Mouse (Mus musculus) thymus, adult 2 months (tissue): ENCODE results near the gene Mfap1b. TPM values are rescaled to one million over a fixed set of nuclear protein-coding genes. Genes with fewer than 3 reads are reported as not detected.
"Not testable (repeated sequence)": the region's sequence is repeated elsewhere in the genome, so short reads cannot be mapped to it uniquely, and the experiment has no call there.

Experiments
- DNase-seq: peaks from one replicate; pipeline ENCODE4 v3.0.0; 2021
- H3K27ac ChIP-seq: fragments of 200-500 bp; 2 replicates; pipeline ENCODE4 v1.5.1; 2012; ENCODE audit warnings: low read length, control low read depth; ENCODE audit not compliant: control insufficient read depth, insufficient read depth
- H3K27me3 ChIP-seq: fragments of 200-500 bp; 2 replicates; pipeline ENCODE4 v1.6.1; 2012; ENCODE audit warnings: mild to moderate bottlenecking, low read length, moderate library complexity, mixed read lengths; ENCODE audit not compliant: control insufficient read depth, insufficient read depth
- H3K36me3 ChIP-seq: fragments of 200-500 bp; 2 replicates; pipeline ENCODE4 v1.6.1; 2012; ENCODE audit warnings: mild to moderate bottlenecking, low read length, moderate library complexity; ENCODE audit not compliant: control insufficient read depth, insufficient read depth
- H3K4me1 ChIP-seq: fragments of 200-500 bp; replicated peaks from 2 replicates; pipeline ENCODE4 v1.6.1; 2012; ENCODE audit warnings: low read length; ENCODE audit not compliant: control insufficient read depth, insufficient read depth
- H3K4me3 ChIP-seq: fragments of 200-500 bp; 2 replicates; pipeline ENCODE4 v1.5.1; 2012; ENCODE audit warnings: mild to moderate bottlenecking, low read length, control low read depth, moderate library complexity; ENCODE audit not compliant: control insufficient read depth, insufficient read depth
- CTCF ChIP-seq: fragments of 200-500 bp; IDR thresholded peaks from 2 replicates; pipeline ENCODE4 v1.5.1; 2012; ENCODE audit warnings: mild to moderate bottlenecking, control low read depth, low read length, moderate library complexity, borderline replicate concordance; ENCODE audit not compliant: control insufficient read depth, poor library complexity, insufficient read depth; ENCODE audit errors: extremely low read depth
- POLR2A ChIP-seq: fragments of 200-500 bp; IDR thresholded peaks from 2 replicates; pipeline ENCODE4 v1.6.1; 2012; ENCODE audit warnings: mild to moderate bottlenecking, low read length, control low read depth, moderate library complexity; ENCODE audit not compliant: control insufficient read depth, poor library complexity, insufficient read depth; ENCODE audit errors: extremely low read depth
- WGBS: fragments of 180-500 bp; shearing (Covaris S2); methylation state at CpG from one replicate; pipeline ENCODE4 v1.1.7; 2018; 5-methylcytosine and 5-hydroxymethylcytosine counted together
- polyA plus RNA-seq: library from polyadenylated mRNA; depleted of rRNA; stranded (reverse); fragments of >200 nt; gene quantifications from 2 replicates; pipeline ENCODE4 v1.2.3, GENCODE M21; 2012; rRNA removed

Gene Mfap1b
- polyA plus RNA-seq, result 5.0 and 5.1 TPM in 2 replicates

DNA sequence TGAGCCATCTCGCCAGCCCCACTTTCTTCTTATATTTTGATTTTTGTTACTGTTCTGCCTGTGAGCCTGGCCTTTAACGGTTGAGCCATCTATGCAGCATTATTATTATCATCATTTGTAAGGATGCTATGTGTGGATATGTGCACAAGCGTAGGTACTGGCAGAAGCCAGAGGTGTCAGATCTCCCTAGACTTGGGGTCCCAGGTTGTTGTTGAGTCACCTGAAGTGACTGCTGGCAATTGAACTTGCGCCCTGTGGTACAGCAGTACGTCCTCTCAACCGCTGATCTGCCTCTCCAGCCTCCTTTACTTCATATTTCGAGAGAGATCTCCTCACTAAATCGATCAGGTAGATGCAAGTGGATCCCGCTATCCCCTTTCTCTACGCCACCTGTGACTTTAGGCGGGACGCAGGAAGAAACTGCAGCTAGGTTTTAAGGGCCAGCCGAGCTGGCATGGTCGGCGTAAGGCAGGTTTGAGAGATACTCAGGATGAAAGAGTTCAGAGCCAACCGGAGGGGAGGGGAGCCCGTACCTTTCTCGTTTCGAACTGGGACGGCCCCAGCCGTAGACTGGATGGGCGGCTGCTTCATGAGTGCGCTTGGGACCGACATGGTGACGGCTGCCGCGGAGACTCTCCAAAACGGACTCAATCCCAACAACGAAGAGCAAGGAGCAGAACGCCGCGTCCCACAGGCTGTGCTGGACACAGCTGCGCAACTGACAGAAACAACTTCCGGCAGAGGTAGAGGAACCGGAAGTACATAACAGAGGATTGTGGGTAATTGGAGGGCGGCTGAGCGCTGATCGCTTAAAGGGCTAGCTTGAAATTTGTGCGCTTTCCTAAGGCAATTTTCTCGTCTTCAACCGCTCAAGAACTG, at the start of gene Mfap1b:
Mfap1b (minus strand) TSS at position 767 of the 879 bp plus-strand sequence.
- peak; percentile 77 for DNase-seq
- H3K4me1 ChIP-seq, H3K27ac ChIP-seq, H3K36me3 ChIP-seq, H3K27me3 ChIP-seq: not testable (repeated sequence)
- 5% methylated on average over 41 of the region's 41 CpGs for WGBS
- peak within 1 kb of the TSS; percentile 60 for H3K4me3 ChIP-seq
- TF ChIP-seq POLR2A, result peak; percentile 56; the same call in 1 of the 2 replicates

DNA sequence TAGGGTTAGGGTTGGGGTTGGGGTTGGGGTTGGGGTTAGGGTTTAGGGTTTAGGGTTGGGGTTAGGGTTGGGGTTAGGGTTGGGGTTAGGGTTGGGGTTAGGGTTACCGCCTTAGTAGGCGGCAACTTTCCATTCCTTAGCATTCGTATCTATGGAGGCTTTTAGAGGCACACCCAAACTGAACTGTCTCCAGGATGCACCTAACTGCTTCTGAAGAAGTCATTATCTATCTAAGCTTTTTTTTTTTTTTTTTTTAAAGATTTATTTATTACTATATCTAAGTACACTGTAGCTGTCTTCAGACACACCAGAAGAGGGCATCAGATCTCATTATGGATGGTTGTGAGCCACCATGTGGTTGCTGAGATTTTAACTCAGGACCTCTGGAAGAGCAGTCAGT, 49.0 kb upstream of the Mfap1b start:
- peaks cover 28% of the 10 kb centered on the region for H3K36me3 ChIP-seq
- not testable (repeated sequence) for H3K27me3 ChIP-seq, H3K4me1 ChIP-seq, DNase-seq, H3K4me3 ChIP-seq, H3K27ac ChIP-seq
- 95% methylated on average over 3 of the region's 3 CpGs for WGBS

DNA sequence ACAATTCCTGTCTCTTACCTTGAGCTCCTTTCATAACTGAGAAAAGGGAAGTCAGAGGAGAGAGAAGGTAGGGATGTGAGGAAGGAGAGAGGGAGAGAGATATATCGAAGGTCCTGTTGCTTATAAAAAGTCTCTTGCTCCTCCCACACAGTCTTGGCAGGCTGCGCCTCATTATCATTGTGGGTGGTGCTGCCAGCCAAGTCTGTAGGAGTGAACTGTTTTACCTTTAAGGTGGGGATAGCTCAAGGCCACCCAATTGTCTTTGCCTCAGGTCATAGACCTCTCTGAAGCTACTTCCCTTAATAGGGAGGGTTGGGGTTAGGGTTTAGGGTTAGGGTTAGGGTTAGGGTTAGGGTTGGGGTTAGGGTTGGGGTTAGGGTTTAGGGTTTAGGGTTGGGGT, 48.1 kb upstream of the Mfap1b start:
- Histone ChIP-seq H3K4me3 (no peak overlapping the region), H3K4me1 (no peaks in the 10 kb centered on the region), H3K27ac (no peak overlapping the region), H3K27me3 (no peaks in the 10 kb centered on the region), H3K36me3 (peaks cover 36% of the 10 kb centered on the region)
- 96% methylated on average over 2 of the region's 2 CpGs for WGBS
- no peak for TF ChIP-seq POLR2A
- TF ChIP-seq CTCF, result no peak
- no peak for DNase-seq

DNA sequence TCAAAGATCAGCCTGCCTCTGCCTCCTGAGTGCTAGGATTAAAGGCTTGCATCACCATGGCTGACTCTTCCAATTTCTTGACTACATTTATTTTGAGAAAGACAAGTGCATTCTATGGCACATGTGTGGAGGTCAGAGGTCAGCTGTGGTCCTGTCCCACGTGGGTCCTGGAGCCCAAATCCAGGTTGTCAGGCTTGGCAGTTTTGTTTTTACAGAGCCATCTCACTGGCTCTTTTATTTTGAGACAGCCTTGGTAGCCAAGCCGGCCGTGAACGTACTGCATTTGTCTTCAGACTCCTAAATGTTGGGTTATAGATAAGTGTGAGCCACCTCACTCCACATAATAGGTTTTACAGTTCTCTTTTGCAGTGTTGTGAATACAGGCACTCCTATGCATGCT, 44.8 kb upstream of the Mfap1b start:
- H3K4me3 ChIP-seq, H3K4me1 ChIP-seq, H3K27me3 ChIP-seq, H3K27ac ChIP-seq, DNase-seq: not testable (repeated sequence)
- WGBS, result 96% methylated on average over 4 of the region's 4 CpGs
- H3K36me3 ChIP-seq, result peaks cover 37% of the 10 kb centered on the region

DNA sequence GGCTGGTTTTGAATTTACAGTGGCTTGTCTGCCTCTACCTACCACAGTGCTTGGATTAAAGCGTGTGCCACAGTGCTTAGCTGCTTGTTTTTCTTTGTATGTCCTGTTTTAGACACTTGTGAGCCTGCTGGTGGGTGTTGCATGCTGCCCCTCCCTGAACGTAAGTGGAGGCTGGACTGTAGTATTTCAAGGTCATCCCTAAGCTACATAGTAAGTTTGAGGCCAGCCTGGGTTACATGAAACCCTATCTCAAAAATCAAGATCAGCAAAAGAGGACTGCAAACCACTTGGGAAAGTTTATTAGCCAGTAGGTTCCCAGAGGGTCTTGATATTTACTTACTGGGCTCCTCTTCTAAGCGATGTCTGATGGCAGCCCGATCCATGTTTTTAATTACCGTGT, 44.2 kb upstream of the Mfap1b start:
- DNase-seq, result no peak
- Histone ChIP-seq H3K36me3 (peaks cover 37% of the 10 kb centered on the region), H3K4me1 (no peaks in the 10 kb centered on the region), H3K27ac (no peak overlapping the region), H3K27me3 (no peaks in the 10 kb centered on the region), H3K4me3 (no peak overlapping the region)
- TF ChIP-seq POLR2A, result no peak
- 98% methylated on average over 5 of the region's 5 CpGs for WGBS

DNA sequence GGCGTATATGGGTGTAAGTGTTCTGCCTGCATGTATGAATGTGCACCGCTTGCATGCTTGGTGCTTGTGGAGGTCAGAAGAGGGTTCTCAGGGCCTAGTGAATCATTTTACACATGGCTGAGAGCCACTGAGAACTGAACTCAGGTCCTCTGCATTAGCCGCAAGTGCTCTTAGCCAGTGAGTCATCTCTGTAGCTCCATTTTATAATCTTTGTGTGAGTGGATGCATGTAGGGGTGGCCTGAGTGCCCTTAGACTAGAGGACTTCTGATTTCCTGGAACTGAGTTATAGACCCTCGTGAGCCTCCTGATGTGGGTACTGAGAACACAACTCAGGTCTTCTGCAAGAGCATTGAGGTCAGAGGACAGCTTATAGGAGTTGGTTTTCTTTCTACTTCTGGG, 40.3 kb upstream of the Mfap1b start:
- Histone ChIP-seq H3K27ac (no peak overlapping the region), H3K27me3 (no peaks in the 10 kb centered on the region), H3K36me3 (peaks cover 37% of the 10 kb centered on the region), H3K4me3 (no peak overlapping the region), H3K4me1 (no peaks in the 10 kb centered on the region)
- DNase-seq, result no peak
- TF ChIP-seq POLR2A (no peak), CTCF (no peak)
- 96% methylated on average over 4 of the region's 4 CpGs for WGBS

DNA sequence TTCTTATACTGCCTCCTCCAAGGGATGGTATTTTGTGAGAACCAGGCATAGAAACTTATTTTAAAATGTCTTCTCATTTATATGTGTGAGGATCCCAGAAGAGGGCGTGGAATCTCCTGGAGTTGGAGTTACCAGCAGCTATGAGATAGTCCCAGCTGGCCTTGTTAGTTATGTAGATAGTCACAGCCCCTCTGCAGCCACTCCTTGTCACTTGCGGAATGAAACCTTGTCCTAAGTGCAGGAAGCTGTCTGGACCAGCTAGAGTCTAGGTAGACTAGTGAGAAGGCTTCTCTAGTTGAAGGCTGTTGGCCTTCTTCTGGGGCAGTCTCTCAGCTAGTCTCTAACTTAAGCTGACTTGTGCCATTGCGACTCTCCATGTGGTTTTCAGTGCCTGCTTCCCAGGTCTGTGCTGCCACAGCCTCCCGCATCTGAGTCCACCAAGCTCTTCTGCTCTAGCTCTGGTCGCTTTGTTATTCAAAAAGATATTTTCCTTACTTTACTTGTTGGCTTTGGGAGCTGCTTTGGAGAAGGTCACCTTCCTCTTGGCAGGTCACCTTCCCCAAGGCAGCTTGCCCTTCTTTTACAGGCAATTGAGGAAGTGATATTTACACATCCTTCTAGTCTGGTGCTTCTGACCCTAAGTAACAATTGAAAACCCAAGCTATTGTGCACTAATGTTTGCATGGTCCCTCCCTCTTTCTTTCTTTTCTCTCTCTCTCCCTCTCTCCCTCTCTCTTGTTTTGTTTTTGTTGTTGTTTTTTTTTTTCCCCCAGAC, 39.3 kb upstream of the Mfap1b start:
- WGBS, result 98% methylated on average over 5 of the region's 5 CpGs

More for the DNA sequence above, 39.3 kb upstream of the Mfap1b start:
- not testable (repeated sequence) for DNase-seq, H3K27me3 ChIP-seq, H3K4me3 ChIP-seq, H3K27ac ChIP-seq, H3K4me1 ChIP-seq
- peaks cover 30% of the 10 kb centered on the region for H3K36me3 ChIP-seq
